Mouse (Mus musculus) liver, embryonic 14 days (tissue): ENCODE measurements around the gene Trim41. TPM values are rescaled to one million over a fixed set of nuclear protein-coding genes. Genes with fewer than 3 reads are reported as not detected.

Source experiments
- polyA plus RNA-seq: library from polyadenylated mRNA; depleted of rRNA; stranded (reverse); fragments of >200 nt; gene quantifications from 2 replicates; pipeline ENCODE4 v1.2.3, GENCODE M21; 2012; rRNA removed

The Trim41 gene
- 9.3 and 10.6 TPM in 2 replicates for polyA plus RNA-seq

DNA sequence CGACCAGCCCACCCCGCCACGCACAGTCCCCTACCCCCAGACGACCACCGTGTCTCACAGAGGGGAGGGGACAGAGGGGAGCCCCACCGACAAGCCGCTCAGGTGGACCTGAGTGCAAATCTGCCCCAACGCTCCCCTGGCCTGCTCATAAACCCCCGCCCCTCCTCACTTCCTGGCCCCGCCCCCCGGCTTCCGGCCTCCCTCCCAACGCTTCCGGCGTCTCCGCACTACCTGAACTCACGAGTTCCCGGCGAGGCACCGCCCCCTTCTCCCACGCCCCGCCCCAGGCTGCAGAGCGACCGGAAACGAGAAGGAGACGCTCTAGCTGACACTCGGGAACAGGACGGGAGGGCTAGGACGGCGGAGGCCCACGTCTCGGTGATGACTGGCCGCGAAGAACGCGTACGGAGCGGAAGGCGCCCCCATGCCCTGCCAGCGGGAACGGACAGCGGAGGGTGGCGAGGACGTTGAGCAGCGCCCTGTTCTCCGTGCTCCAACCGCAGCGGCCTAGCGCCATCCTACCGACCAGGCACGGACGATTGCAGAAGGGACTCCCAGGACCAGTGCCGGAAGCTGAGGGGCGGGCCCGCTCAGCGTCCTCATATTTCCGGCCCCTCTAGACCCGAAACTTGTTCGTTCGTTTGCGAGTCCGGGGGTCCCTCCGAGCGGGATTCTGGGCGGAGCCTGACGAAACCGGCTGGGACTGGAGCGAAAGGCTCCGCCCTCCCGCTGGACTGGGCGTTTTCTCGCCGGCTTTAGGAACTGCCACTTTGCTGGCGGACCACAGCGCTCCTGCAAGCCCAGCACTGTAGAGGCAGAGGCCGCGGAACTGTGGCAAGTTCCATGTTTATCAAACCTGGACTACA, at the start of gene Trim41:
Gene Trim41, minus strand, starts transcription at position 554 of the 866 bp plus-strand sequence.

GRCm38 (mm10) chr11:48825979-48826751, 9.0 kb upstream of the Trim41 start, which contains the start of the genes Trim7 and Gm12184:
TSS of gene Trim7 (plus strand) at chr11:48826140.
TSS of gene Gm12184 (minus strand) at chr11:48826655.

DNA sequence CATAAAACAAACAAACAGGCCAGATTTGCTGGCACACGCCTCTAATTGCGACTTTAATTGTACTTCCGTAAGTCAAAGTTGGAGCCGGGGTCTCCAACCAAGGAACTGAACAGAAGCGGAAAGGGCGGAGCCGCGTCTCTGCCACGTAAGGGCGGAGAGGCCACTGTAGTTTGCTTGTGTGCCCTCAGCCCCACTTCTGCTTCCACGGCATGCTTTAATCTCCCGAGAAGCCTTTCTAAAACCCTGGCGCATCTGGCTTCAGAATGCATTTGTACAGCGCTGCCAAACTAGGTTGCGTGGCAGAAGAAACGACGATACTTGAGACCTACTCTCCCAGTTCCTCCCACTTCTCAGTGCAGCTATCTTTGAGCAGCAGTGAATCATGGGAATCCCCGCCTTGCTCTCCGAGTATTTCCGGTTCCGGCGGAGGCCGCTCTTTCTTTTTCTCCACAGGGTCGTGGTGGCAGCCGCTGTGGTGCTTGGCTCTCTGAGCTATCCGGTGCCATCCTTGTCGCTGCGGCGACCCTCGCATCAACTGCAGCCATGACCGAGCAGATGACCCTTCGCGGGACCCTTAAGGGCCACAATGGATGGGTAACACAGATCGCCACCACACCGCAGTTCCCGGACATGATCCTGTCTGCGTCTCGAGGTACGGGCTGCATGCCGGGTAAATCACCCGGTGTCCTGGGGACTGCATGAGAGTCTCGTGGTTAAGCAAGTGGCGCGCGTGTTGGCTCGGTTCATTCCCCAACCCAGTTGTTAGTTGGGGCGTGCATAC, 17.0 kb downstream of the Trim41 start, which contains the start of gene Rack1:
Gene Rack1, plus strand, starts transcription at position 412 of the 781 bp plus-strand sequence.

Other genes starting within 250 kb of the Trim41 start
- 1,034 and 1,157 TPM in 2 replicates for gene Rack1, start 17.0 kb downstream of the Trim41 start, polyA plus RNA-seq
- 0.12 and 0.15 TPM in 2 replicates for gene Trim7, start 8.8 kb upstream of the Trim41 start, polyA plus RNA-seq
- 11.3 and 14.5 TPM in 2 replicates for gene Gm12184, start 9.3 kb upstream of the Trim41 start, polyA plus RNA-seq
- 13.2 and 17.2 TPM in 2 replicates for gene Irgm1, start 54.3 kb upstream of the Trim41 start, polyA plus RNA-seq
- 0.19 and 0.29 TPM in 2 replicates for gene Gm5431, start 84.9 kb upstream of the Trim41 start, polyA plus RNA-seq
- 0.66 and 1.5 TPM in 2 replicates for gene Psme2b, start 128.8 kb upstream of the Trim41 start, polyA plus RNA-seq
- 0.15 and 0.20 TPM in 2 replicates for gene Olfr56, start 161.5 kb upstream of the Trim41 start, polyA plus RNA-seq
- gene 9930111J21Rik1, start 162.0 kb upstream of the Trim41 start, polyA plus RNA-seq, result 0.29 and 0.32 TPM in 2 replicates
- 0.01 TPM in 2 replicates for gene Gm12185, start 174.9 kb upstream of the Trim41 start, polyA plus RNA-seq
- gene Tgtp1, start 176.8 kb upstream of the Trim41 start, polyA plus RNA-seq, result 0.50 and 0.55 TPM in 2 replicates
- gene 9930111J21Rik2, start 233.9 kb upstream of the Trim41 start, polyA plus RNA-seq, result 0.64 and 0.95 TPM in 2 replicates
- gene Tgtp2, start 246.9 kb upstream of the Trim41 start, polyA plus RNA-seq, result 0.33 and 0.53 TPM in 2 replicates